Mouse (Mus musculus) hindbrain, embryonic 16.5 days (tissue): ENCODE data around the gene 4930451I11Rik. TPM values are rescaled to one million over a fixed set of nuclear protein-coding genes. Genes with fewer than 3 reads are reported as not detected.
A peak's percentile ranks its signal among the peaks of the same experiment; 100 is the strongest.

ENCODE experiments used
- ATAC-seq: fragments of 200-750 bp; cut with Nextera tagmentation; 2 replicates; pipeline ENCODE4 v1.8.0; 2017; ENCODE audit warnings: moderate TSS enrichment, moderate library complexity
- H3K27ac ChIP-seq: fragments of 300-500 bp; sonication (generic); 2 replicates; pipeline ENCODE4 v1.5.1; 2014; ENCODE audit warnings: low read depth, mild to moderate bottlenecking, control low read depth, low read length, moderate library complexity
- H3K27me3 ChIP-seq: fragments of 300-500 bp; sonication (generic); replicated peaks from 2 replicates; pipeline ENCODE4 v1.6.1; 2014; ENCODE audit warnings: low read length; ENCODE audit not compliant: control insufficient read depth, insufficient read depth
- H3K36me3 ChIP-seq: fragments of 300-500 bp; sonication (generic); 2 replicates; pipeline ENCODE4 v1.6.1; 2014; ENCODE audit warnings: mild to moderate bottlenecking, low read length, moderate library complexity, mixed read lengths; ENCODE audit not compliant: control insufficient read depth, insufficient read depth
- H3K4me1 ChIP-seq: fragments of 300-500 bp; sonication (generic); 2 replicates; pipeline ENCODE4 v1.6.1; 2014; ENCODE audit warnings: low read depth, low read length; ENCODE audit not compliant: control insufficient read depth, insufficient read depth
- H3K4me2 ChIP-seq: fragments of 300-500 bp; sonication (generic); 2 replicates; pipeline ENCODE4 v1.6.1; 2014; ENCODE audit warnings: mild to moderate bottlenecking, low read length, control low read depth, moderate library complexity
- H3K4me3 ChIP-seq: fragments of 300-500 bp; sonication (generic); 2 replicates; pipeline ENCODE4 v1.5.1; 2014; ENCODE audit warnings: mild to moderate bottlenecking, low read length, control low read depth, moderate library complexity
- H3K9ac ChIP-seq: fragments of 300-500 bp; sonication (generic); 2 replicates; pipeline ENCODE4 v1.6.1; 2014; ENCODE audit warnings: low read depth, mild to moderate bottlenecking, control low read depth, low read length, moderate library complexity
- H3K9me3 ChIP-seq: fragments of 300-500 bp; sonication (generic); 2 replicates; pipeline ENCODE4 v1.6.1; 2014; ENCODE audit warnings: mild to moderate bottlenecking, low read length, moderate library complexity; ENCODE audit not compliant: control insufficient read depth
- whole genome bisulfite sequencing: fragments of 180-500 bp; shearing (Covaris S2); extraction: QIAGEN DNeasy Blood & Tissue Kit; methylation state at CpG from one replicate; pipeline ENCODE4 v1.1.7; 2014; 5-methylcytosine and 5-hydroxymethylcytosine counted together
- polyA plus RNA-seq: library from polyadenylated mRNA; unstranded; fragments of >200 nt; fragmentation: Nextera tagmentation; extraction: Ambion mirVana; gene quantifications from 2 replicates; pipeline ENCODE4 v1.2.1, GENCODE M21; 2015

4930451I11Rik gene
- 0.49 TPM in 1 of 2 replicates, not detected in the other for polyA plus RNA-seq

GRCm38 (mm10) chr7:126831539-126831938 is at the start of gene 4930451I11Rik:
Gene 4930451I11Rik (minus strand): TSS chr7:126831639.
- H3K27ac ChIP-seq, result peak within 1 kb of the TSS; percentile 63; the same call in 1 of the 2 replicates
- H3K4me3 ChIP-seq, result peak within 1 kb of the TSS; percentile 28
- H3K27me3 ChIP-seq, result no peaks in the 10 kb centered on the region
- H3K9ac ChIP-seq, result peak within 1 kb of the TSS; percentile 41
- peak within 1 kb of the TSS; percentile 61 for H3K4me2 ChIP-seq
- H3K4me1 ChIP-seq, result peaks cover 6% of the 10 kb centered on the region
- peak; percentile 3; the same call in 1 of the 2 replicates for ATAC-seq
- H3K9me3 ChIP-seq, result no peaks in the 10 kb centered on the region
- 56% methylated on average over 5 of the region's 5 CpGs for WGBS
- H3K36me3 ChIP-seq, result peaks cover 2% of the 10 kb centered on the region; the same call in 1 of the 2 replicates

DNA sequence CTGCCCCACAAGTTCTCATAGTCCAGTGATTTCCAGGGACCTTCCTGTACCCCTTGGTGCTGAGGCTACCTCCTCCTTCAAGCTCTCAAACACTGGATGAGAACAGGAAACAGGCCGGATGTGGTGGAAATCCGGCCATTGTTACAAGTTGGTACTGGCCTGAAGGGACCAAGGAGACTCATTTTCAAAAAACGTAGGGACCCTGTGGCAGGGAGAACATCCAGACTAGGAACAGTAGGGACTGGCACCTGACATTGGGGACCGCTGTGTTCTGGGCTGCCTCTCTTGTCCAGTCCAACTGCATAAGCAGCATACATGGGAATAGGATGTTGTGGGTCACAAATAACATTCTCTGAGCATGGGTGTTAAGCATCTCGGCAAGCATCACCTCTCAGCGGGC is 49.6 kb upstream of the 4930451I11Rik start:
- Histone ChIP-seq H3K4me1 (peaks cover 28% of the 10 kb centered on the region), H3K4me3 (no peak overlapping the region), H3K9me3 (no peaks in the 10 kb centered on the region), H3K9ac (no peak overlapping the region), H3K4me2 (peak overlapping the region; percentile 84), H3K36me3 (peaks cover 30% of the 10 kb centered on the region), H3K27ac (peak overlapping the region; percentile 2; the same call in 1 of the 2 replicates), H3K27me3 (no peaks in the 10 kb centered on the region)
- ATAC-seq, result no peak
- WGBS, result 82% methylated on average over 6 of the region's 6 CpGs

- no peak overlapping the region for H3K4me3 ChIP-seq
- H3K36me3 ChIP-seq, result peaks cover 64% of the 10 kb centered on the region
- no peak for ATAC-seq
- H3K4me2 ChIP-seq, result no peak overlapping the region
- no peak overlapping the region for H3K9ac ChIP-seq
- WGBS, result 97% methylated on average over 1 of the region's 1 CpGs
- no peaks in the 10 kb centered on the region for H3K27me3 ChIP-seq
- H3K4me1 ChIP-seq, result peaks cover 17% of the 10 kb centered on the region
- H3K27ac ChIP-seq, result no peak overlapping the region
- H3K9me3 ChIP-seq, result no peaks in the 10 kb centered on the region
Observed at GRCm38 (mm10) chr7:126877239-126877638, 45.8 kb upstream of the 4930451I11Rik start.

DNA sequence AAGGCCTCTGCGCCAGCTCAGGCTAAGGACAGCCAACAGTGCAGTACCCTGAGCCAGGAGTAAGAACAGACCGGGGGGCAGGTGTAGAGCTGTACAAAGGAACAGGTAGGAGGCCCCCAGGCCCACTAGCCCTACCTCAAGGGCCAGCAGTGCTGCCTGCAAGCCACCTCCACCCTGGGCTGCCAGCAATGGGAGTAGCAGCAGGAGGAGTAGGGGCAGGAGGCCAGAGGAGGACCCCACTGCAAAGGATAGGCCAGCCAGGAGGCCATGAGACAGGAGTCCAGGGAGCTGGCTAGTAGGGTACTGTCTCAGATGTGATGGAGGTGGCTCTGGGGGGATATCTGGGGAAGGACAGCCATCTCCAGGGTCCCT is 39.1 kb upstream of the 4930451I11Rik start:
- H3K36me3 ChIP-seq, result peaks cover 75% of the 10 kb centered on the region
- H3K9me3 ChIP-seq, result no peaks in the 10 kb centered on the region
- H3K4me3 ChIP-seq, result no peak overlapping the region
- H3K4me2 ChIP-seq, result no peak overlapping the region
- ATAC-seq, result no peak
- H3K27ac ChIP-seq, result no peak overlapping the region
- WGBS, result 93% methylated on average over 2 of the region's 2 CpGs
- no peaks in the 10 kb centered on the region for H3K27me3 ChIP-seq
- H3K9ac ChIP-seq, result no peak overlapping the region; the same call in 1 of the 2 replicates
- H3K4me1 ChIP-seq, result no peaks in the 10 kb centered on the region

GRCm38 (mm10) chr7:126869780-126870519 is 38.5 kb upstream of the 4930451I11Rik start:
- no peak overlapping the region for H3K4me2 ChIP-seq
- no peaks in the 10 kb centered on the region for H3K27me3 ChIP-seq
- 91% methylated on average over 23 of the region's 23 CpGs for WGBS
- H3K27ac ChIP-seq, result no peak overlapping the region
- peaks cover 73% of the 10 kb centered on the region for H3K36me3 ChIP-seq
- no peaks in the 10 kb centered on the region for H3K9me3 ChIP-seq
- no peak for ATAC-seq
- H3K4me1 ChIP-seq, result no peaks in the 10 kb centered on the region
- H3K9ac ChIP-seq, result no peak overlapping the region; the same call in 1 of the 2 replicates
- no peak overlapping the region for H3K4me3 ChIP-seq

DNA sequence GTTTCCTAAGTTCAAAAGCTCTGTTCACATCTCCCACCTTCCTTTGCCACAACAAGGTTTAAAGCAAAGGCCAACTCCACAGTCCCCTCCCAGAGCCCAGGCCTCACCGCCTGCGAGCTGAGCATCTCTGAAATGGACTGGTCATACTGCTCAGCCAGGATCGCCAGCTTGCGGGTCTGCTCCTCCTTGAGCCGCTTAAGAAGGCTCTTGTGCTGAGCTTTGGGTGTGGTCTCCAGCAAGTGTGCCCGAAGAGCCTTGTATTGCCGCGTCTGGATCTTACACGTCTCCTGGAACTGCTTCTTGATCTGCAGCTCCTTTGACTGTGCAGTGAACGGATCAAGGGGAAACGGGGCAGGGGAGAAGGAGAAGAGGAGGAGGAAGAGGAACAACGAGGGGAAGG is 36.6 kb upstream of the 4930451I11Rik start:
- no peak overlapping the region for H3K4me2 ChIP-seq
- H3K9me3 ChIP-seq, result no peaks in the 10 kb centered on the region
- H3K9ac ChIP-seq, result no peak overlapping the region
- peaks cover 62% of the 10 kb centered on the region for H3K36me3 ChIP-seq
- no peak overlapping the region for H3K27ac ChIP-seq
- WGBS, result 85% methylated on average over 12 of the region's 12 CpGs
- no peak overlapping the region for H3K4me3 ChIP-seq
- peaks cover 10% of the 10 kb centered on the region for H3K4me1 ChIP-seq
- no peaks in the 10 kb centered on the region for H3K27me3 ChIP-seq
- no peak for ATAC-seq

DNA sequence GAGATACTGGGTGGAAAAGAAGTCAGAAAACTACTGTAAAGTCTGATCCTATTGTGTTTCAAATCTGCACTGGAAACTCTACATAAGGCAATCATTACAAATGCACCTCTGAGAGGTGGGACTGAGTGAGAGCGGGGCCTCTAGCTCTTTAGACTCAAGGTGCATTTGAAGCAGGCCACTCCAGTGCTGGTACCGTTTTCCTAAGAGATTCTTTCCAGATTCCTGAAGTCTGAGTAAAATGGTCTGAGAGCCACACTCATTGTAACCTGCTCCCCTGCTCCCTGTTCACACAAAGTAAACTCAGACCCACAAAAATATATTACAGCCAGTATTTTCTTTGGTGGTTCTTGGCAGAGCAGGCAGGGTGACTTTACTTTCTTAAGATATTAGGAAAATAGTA is 36.1 kb upstream of the 4930451I11Rik start:
- Histone ChIP-seq H3K9me3 (no peaks in the 10 kb centered on the region), H3K36me3 (peaks cover 57% of the 10 kb centered on the region), H3K27me3 (no peaks in the 10 kb centered on the region), H3K4me2 (no peak overlapping the region), H3K9ac (no peak overlapping the region), H3K4me1 (peaks cover 14% of the 10 kb centered on the region), H3K27ac (no peak overlapping the region), H3K4me3 (no peak overlapping the region)
- no peak for ATAC-seq
- WGBS, result 90% methylated on average over 2 of the region's 2 CpGs

DNA sequence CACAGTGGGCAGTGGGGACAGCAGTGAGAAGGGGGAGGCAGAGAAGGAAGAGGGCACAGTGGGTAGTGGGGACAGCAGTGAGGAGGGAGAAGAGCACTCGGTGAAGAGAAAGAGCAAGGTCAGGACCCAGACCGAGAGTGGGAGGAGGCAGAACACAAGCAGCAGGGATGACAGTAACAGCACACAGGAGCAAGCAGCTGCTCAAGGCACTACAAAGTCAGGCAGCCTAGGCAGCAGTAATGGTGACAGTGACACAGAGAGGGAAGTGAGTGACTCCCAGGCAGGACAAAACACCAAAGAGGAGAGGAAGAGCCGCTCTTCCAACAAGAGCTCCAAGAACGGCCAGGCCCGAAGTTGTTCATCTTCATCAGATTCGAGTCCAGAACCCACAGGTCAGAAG is 32.4 kb upstream of the 4930451I11Rik start:
- Histone ChIP-seq H3K27me3 (no peaks in the 10 kb centered on the region), H3K9ac (peak overlapping the region; percentile 68), H3K9me3 (no peaks in the 10 kb centered on the region), H3K36me3 (peaks cover 29% of the 10 kb centered on the region), H3K4me2 (peak overlapping the region; percentile 83), H3K4me3 (peak overlapping the region; percentile 57; the same call in 1 of the 2 replicates), H3K4me1 (peaks cover 22% of the 10 kb centered on the region), H3K27ac (no peak overlapping the region)
- 62% methylated on average over 6 of the region's 6 CpGs for WGBS
- no peak for ATAC-seq

- 0% methylated on average over 41 of the region's 41 CpGs for WGBS
- Histone ChIP-seq H3K4me2 (peak within 1 kb of the TSS; percentile 83), H3K9me3 (no peaks in the 10 kb centered on the region), H3K27ac (peak within 1 kb of the TSS; percentile 81), H3K27me3 (no peaks in the 10 kb centered on the region), H3K9ac (peak within 1 kb of the TSS; percentile 68), H3K36me3 (peaks cover 23% of the 10 kb centered on the region), H3K4me3 (peak within 1 kb of the TSS; percentile 57), H3K4me1 (peaks cover 22% of the 10 kb centered on the region)
- peak; percentile 74 for ATAC-seq
Observed at GRCm38 (mm10) chr7:126862147-126862784, 30.8 kb upstream of the 4930451I11Rik start, which contains the start of gene Ino80e. Gene Ino80e (minus strand): TSS chr7:126862377.
